Mouse (Mus musculus) heart, embryonic 15.5 days (tissue): ENCODE results near the gene Kl. TPM values are rescaled to one million over a fixed set of nuclear protein-coding genes. Genes with fewer than 3 reads are reported as not detected.

Experiments
- ATAC-seq: fragments of 200-750 bp; cut with Nextera tagmentation; replicated peaks from 2 replicates; pipeline ENCODE4 v1.8.0; 2017; ENCODE audit warnings: low read depth, moderate TSS enrichment; ENCODE audit not compliant: insufficient number of reproducible peaks, insufficient read depth, low FRiP score
- H3K27ac ChIP-seq: fragments of 300-500 bp; sonication (generic); 2 replicates; pipeline ENCODE4 v1.5.1; 2015; ENCODE audit warnings: mild to moderate bottlenecking, inconsistent platforms
- H3K27me3 ChIP-seq: fragments of 300-500 bp; sonication (generic); 2 replicates; pipeline ENCODE4 v1.6.1; 2015; ENCODE audit warnings: inconsistent platforms
- H3K36me3 ChIP-seq: fragments of 300-500 bp; sonication (generic); 2 replicates; pipeline ENCODE4 v1.6.1; 2015; ENCODE audit warnings: mild to moderate bottlenecking, inconsistent platforms
- H3K4me1 ChIP-seq: fragments of 300-500 bp; sonication (generic); replicated peaks from 2 replicates; pipeline ENCODE4 v1.6.1; 2015; ENCODE audit warnings: inconsistent platforms
- H3K4me2 ChIP-seq: fragments of 300-500 bp; sonication (generic); 2 replicates; pipeline ENCODE4 v1.6.1; 2015; ENCODE audit warnings: inconsistent platforms, mild to moderate bottlenecking, moderate library complexity
- H3K4me3 ChIP-seq: fragments of 300-500 bp; sonication (generic); 2 replicates; pipeline ENCODE4 v1.5.1; 2015; ENCODE audit warnings: mild to moderate bottlenecking, inconsistent platforms
- H3K9ac ChIP-seq: fragments of 300-500 bp; sonication (generic); 2 replicates; pipeline ENCODE4 v1.6.1; 2015; ENCODE audit warnings: mild to moderate bottlenecking, inconsistent platforms
- H3K9me3 ChIP-seq: fragments of 300-500 bp; sonication (generic); replicated peaks from 2 replicates; pipeline ENCODE4 v1.6.1; 2016; ENCODE audit warnings: inconsistent platforms
- WGBS: fragments of 180-500 bp; shearing (Covaris S2); methylation state at CpG from one replicate; pipeline ENCODE4 v1.1.7; 2015; ENCODE audit warnings: mixed read lengths; 5-methylcytosine and 5-hydroxymethylcytosine counted together
- polyA plus RNA-seq: library from polyadenylated mRNA; unstranded; fragments of >200 nt; fragmentation: Nextera tagmentation; extraction: Ambion mirVana; gene quantifications from 2 replicates; pipeline ENCODE4 v1.2.1, GENCODE M21; 2015

Gene Kl
- polyA plus RNA-seq, 1 experiment from 2014 or later: 0.35 TPM

DNA sequence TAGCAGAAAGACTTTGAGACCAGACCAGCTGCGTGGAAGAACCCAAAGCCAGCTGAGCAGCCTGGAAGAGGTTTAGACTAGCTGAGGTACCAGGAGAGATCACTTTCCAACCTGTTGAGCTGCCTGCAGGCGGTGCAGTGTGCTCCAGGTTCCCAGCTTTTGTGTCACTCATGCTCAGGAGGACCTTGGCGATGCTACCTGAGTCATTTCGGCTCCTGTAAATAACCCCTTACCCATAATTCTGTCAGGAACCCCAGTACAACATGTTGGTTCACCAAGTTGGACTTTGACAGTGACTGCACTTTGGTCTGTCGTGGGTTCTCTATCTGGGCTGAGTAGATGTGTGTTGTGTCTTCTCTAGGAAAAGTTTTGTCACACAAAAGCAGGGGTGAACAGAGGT lies 66.0 kb downstream of the Kl start:
- H3K4me1 ChIP-seq: peaks cover 9% of the 10 kb centered on the region
- no peaks in the 10 kb centered on the region for H3K9me3 ChIP-seq
- H3K27me3 ChIP-seq: no peaks in the 10 kb centered on the region
- H3K36me3 ChIP-seq: no peaks in the 10 kb centered on the region
- H3K27ac ChIP-seq: no peak overlapping the region
- H3K9ac ChIP-seq: no peak overlapping the region
- H3K4me3 ChIP-seq: no peak overlapping the region
- no peak overlapping the region for H3K4me2 ChIP-seq
- no peak for ATAC-seq
- WGBS: 79% methylated on average over 5 of the region's 5 CpGs

- Histone ChIP-seq H3K9ac (no peak overlapping the region), H3K9me3 (no peaks in the 10 kb centered on the region), H3K36me3 (no peaks in the 10 kb centered on the region), H3K4me1 (peaks cover 11% of the 10 kb centered on the region), H3K4me3 (no peak overlapping the region), H3K27ac (no peak overlapping the region), H3K4me2 (no peak overlapping the region), H3K27me3 (no peaks in the 10 kb centered on the region)
- no peak for ATAC-seq
- WGBS: 67% methylated on average over 5 of the region's 5 CpGs
Observed at GRCm38 (mm10) chr5:151018959-151019358, 66.6 kb downstream of the Kl start.

DNA sequence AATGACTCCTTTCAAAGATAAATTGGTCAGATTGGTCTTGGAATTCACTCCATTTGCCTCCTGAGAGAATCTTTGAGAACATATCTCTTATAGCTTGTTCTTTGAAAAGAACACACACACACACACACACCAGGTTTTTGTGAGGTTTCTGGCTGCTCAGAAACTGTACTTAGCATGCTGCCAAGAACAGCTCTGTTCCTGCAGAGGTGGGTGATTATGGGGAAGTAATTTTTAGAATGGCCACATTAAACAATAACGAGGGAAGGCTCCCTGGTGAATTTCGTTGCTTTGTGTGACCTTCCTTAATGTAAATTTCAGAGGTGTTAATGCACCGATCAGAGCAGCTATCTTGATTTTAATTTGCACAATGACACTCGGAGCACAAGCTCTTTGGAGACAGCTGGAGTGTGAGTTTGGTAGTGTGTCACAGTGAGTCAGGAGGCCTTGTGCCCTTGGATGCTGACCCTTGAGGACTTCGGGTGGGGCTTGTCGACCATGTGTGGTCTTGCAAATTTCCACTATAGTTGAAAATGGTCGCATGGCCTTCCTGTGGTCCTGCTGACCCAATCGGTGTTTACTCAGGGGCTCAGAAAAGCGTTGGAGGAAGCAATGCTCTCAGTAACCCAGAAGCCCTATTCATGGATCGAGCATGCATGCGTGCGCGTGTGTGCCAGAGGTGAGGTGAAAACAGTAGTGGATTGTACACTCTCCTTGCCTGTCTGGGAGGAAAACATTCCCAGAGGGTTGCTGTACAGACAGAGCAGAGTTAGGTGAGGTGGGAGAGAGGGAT lies 67.8 kb downstream of the Kl start:
- H3K27ac ChIP-seq: no peak overlapping the region
- no peaks in the 10 kb centered on the region for H3K27me3 ChIP-seq
- peak overlapping the region; percentile 26; the same call in 1 of the 2 replicates for H3K4me2 ChIP-seq
- H3K9ac ChIP-seq: no peak overlapping the region
- no peak for ATAC-seq
- WGBS: 66% methylated on average over 13 of the region's 13 CpGs
- H3K4me3 ChIP-seq: no peak overlapping the region
- no peaks in the 10 kb centered on the region for H3K36me3 ChIP-seq
- H3K9me3 ChIP-seq: no peaks in the 10 kb centered on the region
- H3K4me1 ChIP-seq: peaks cover 11% of the 10 kb centered on the region

GRCm38 (mm10) chr5:151020831-151021230 lies 68.4 kb downstream of the Kl start:
- ATAC-seq: no peak
- WGBS: 66% methylated on average over 14 of the region's 14 CpGs
- H3K27ac ChIP-seq: no peak overlapping the region

DNA sequence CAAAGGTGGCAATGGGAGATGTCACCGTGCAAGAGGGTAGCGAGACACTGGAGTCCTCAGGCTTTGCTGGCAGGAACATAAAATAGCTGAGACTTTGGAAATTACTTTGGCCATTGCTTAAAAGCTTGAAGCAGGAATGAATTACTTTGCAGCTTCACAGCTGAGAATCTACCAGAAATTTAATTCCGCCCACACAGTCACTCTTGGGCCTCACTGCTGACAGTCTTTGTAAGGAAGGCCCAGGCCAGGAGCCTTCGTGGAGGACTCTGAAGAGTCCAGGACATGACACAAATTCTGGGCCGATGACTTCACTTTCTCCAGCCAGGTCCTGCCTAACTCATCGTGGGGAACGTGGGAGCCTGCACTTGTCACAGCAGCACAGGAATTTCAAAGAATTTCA lies 69.6 kb downstream of the Kl start:
- Histone ChIP-seq H3K9me3 (no peaks in the 10 kb centered on the region), H3K4me3 (no peak overlapping the region), H3K9ac (no peak overlapping the region), H3K27ac (no peak overlapping the region), H3K4me1 (peaks cover 11% of the 10 kb centered on the region), H3K4me2 (no peak overlapping the region), H3K27me3 (no peaks in the 10 kb centered on the region), H3K36me3 (no peaks in the 10 kb centered on the region)
- ATAC-seq: no peak
- WGBS: 61% methylated on average over 7 of the region's 7 CpGs

More at GRCm38 (mm10) chr5:151020831-151021230, 68.4 kb downstream of the Kl start:
- Histone ChIP-seq H3K9ac (no peak overlapping the region), H3K4me1 (peaks cover 11% of the 10 kb centered on the region), H3K27me3 (no peaks in the 10 kb centered on the region), H3K4me2 (peak overlapping the region; percentile 26; the same call in 1 of the 2 replicates), H3K9me3 (no peaks in the 10 kb centered on the region), H3K36me3 (no peaks in the 10 kb centered on the region), H3K4me3 (no peak overlapping the region)

- Histone ChIP-seq H3K4me2 (peak overlapping the region; percentile 34; the same call in 1 of the 2 replicates), H3K9me3 (no peaks in the 10 kb centered on the region), H3K4me1 (peaks cover 11% of the 10 kb centered on the region), H3K27ac (no peak overlapping the region), H3K36me3 (no peaks in the 10 kb centered on the region), H3K27me3 (no peaks in the 10 kb centered on the region), H3K9ac (no peak overlapping the region), H3K4me3 (no peak overlapping the region)
- no peak for ATAC-seq
- WGBS: 30% methylated on average over 1 of the region's 1 CpGs
Observed at GRCm38 (mm10) chr5:151022939-151023338, 70.5 kb downstream of the Kl start.

- Histone ChIP-seq H3K27me3 (no peaks in the 10 kb centered on the region), H3K4me1 (peaks cover 11% of the 10 kb centered on the region), H3K4me2 (peak overlapping the region; percentile 34), H3K36me3 (no peaks in the 10 kb centered on the region), H3K9me3 (no peaks in the 10 kb centered on the region), H3K27ac (peak overlapping the region; percentile 50), H3K9ac (no peak overlapping the region), H3K4me3 (no peak overlapping the region)
- WGBS: 17% methylated on average over 8 of the region's 8 CpGs
- no peak; the same call in 1 of the 2 replicates for ATAC-seq
Observed at GRCm38 (mm10) chr5:151023461-151023860, 71.1 kb downstream of the Kl start.

DNA sequence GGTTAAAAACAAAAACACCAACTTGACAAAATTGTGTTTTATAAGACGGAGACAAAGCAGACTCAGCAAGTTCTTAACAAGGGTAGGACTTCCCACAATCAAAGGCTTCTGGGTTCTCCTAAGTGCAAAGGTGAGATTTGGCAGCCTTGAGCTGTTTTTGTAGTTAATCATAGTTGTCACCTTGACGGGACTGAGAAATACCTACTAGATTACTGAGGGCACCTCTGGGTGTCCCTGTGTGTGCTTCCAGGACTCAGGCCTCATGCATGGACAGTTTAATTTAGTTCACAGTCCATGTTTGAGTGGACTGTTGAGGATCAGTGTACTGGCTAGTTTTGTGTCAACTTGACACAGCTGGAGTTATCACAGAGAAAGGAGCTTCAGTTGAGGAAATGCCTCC lies 72.1 kb downstream of the Kl start:
- Histone ChIP-seq H3K9me3 (no peaks in the 10 kb centered on the region), H3K27ac (no peak overlapping the region), H3K4me3 (no peak overlapping the region), H3K4me2 (no peak overlapping the region), H3K9ac (no peak overlapping the region), H3K36me3 (no peaks in the 10 kb centered on the region), H3K27me3 (no peaks in the 10 kb centered on the region), H3K4me1 (peaks cover 11% of the 10 kb centered on the region)
- WGBS: 84% methylated on average over 2 of the region's 2 CpGs
- ATAC-seq: no peak

- Histone ChIP-seq H3K4me3 (no peak overlapping the region), H3K9me3 (no peaks in the 10 kb centered on the region), H3K4me1 (peaks cover 8% of the 10 kb centered on the region), H3K4me2 (no peak overlapping the region), H3K9ac (no peak overlapping the region), H3K27me3 (no peaks in the 10 kb centered on the region), H3K36me3 (no peaks in the 10 kb centered on the region), H3K27ac (no peak overlapping the region)
- ATAC-seq: no peak
- 71% methylated on average over 4 of the region's 4 CpGs for WGBS
Observed at GRCm38 (mm10) chr5:151026069-151026468, 73.7 kb downstream of the Kl start.

- no peak overlapping the region for H3K9ac ChIP-seq
- H3K4me1 ChIP-seq: peaks cover 8% of the 10 kb centered on the region
- H3K27me3 ChIP-seq: no peaks in the 10 kb centered on the region
- H3K9me3 ChIP-seq: no peaks in the 10 kb centered on the region
- WGBS: 64% methylated on average over 7 of the region's 7 CpGs
- H3K36me3 ChIP-seq: no peaks in the 10 kb centered on the region
- no peak overlapping the region for H3K4me3 ChIP-seq
- H3K27ac ChIP-seq: no peak overlapping the region
- ATAC-seq: no peak
- H3K4me2 ChIP-seq: no peak overlapping the region
Observed at GRCm38 (mm10) chr5:151027171-151027570, 74.8 kb downstream of the Kl start.

DNA sequence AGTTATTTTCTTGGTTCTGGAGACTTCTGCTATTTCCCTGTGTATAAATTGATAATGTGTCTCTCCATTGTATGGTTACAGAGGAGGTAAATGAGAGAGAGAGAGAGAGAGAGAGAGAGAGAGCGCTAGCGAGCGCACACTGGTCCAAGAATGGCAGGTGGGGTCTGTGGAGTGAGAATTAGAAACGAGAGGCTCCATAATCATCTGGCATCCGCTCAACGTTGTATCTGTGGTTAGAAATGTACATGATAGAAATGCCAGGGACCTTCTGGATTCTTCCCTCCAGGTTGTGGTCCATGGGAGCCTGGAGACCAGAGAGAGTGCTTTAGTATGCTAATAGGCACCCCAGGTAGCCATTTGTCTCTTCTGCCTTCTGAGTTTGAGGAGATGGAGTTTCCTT lies 76.5 kb downstream of the Kl start:
- no peak overlapping the region for H3K4me3 ChIP-seq
- H3K27ac ChIP-seq: no peak overlapping the region
- no peaks in the 10 kb centered on the region for H3K9me3 ChIP-seq
- no peak for ATAC-seq
- no peaks in the 10 kb centered on the region for H3K36me3 ChIP-seq
- H3K4me1 ChIP-seq: no peaks in the 10 kb centered on the region
- no peaks in the 10 kb centered on the region for H3K27me3 ChIP-seq
- H3K4me2 ChIP-seq: no peak overlapping the region
- no peak overlapping the region for H3K9ac ChIP-seq
- 70% methylated on average over 6 of the region's 6 CpGs for WGBS
